Mouse (Mus musculus): ENCODE measurements around the gene Cnn2. TPM values are rescaled to one million over a fixed set of nuclear protein-coding genes. Genes with fewer than 3 reads are reported as not detected.

The Cnn2 gene
- polyA plus RNA-seq, 2 experiments from 2014 or later: 828 to 877 TPM

GRCm38 (mm10) chr10:80019471-80020131 lies 31.2 kb downstream of the Cnn2 start:
- ATAC-seq: no peak

- ATAC-seq: no peak
Observed at GRCm38 (mm10) chr10:80020191-80020590, 31.8 kb downstream of the Cnn2 start.

- no peak for ATAC-seq
Observed at GRCm38 (mm10) chr10:80020603-80021319, 32.4 kb downstream of the Cnn2 start.

GRCm38 (mm10) chr10:80021320-80021641 lies 32.9 kb downstream of the Cnn2 start:
- ATAC-seq: no peak

GRCm38 (mm10) chr10:80022164-80022563 lies 33.8 kb downstream of the Cnn2 start:
- no peak for ATAC-seq

- no peak for ATAC-seq
Observed at GRCm38 (mm10) chr10:80022806-80023205, 34.4 kb downstream of the Cnn2 start.

GRCm38 (mm10) chr10:80023758-80024157 lies 35.4 kb downstream of the Cnn2 start:
- peak; percentile 19 for ATAC-seq

- ATAC-seq: peak; percentile 91
Observed at GRCm38 (mm10) chr10:80024229-80025043, 36.1 kb downstream of the Cnn2 start.

GRCm38 (mm10) chr10:80025044-80025347 lies 36.6 kb downstream of the Cnn2 start:
- ATAC-seq: no peak

- no peak for ATAC-seq
Observed at GRCm38 (mm10) chr10:80025463-80025862, 37.1 kb downstream of the Cnn2 start.

- no peak for ATAC-seq
Observed at GRCm38 (mm10) chr10:80025889-80026288, 37.5 kb downstream of the Cnn2 start.

- ATAC-seq: no peak
Observed at GRCm38 (mm10) chr10:80027681-80028520, 39.5 kb downstream of the Cnn2 start.

GRCm38 (mm10) chr10:80028521-80028846 lies 40.1 kb downstream of the Cnn2 start:
- ATAC-seq: no peak

GRCm38 (mm10) chr10:80030191-80030590 lies 41.8 kb downstream of the Cnn2 start:
- no peak for ATAC-seq

GRCm38 (mm10) chr10:80030736-80031135 lies 42.4 kb downstream of the Cnn2 start:
- ATAC-seq: no peak

- peak; percentile 55 for ATAC-seq
Observed at GRCm38 (mm10) chr10:80032799-80033480, 44.6 kb downstream of the Cnn2 start.

GRCm38 (mm10) chr10:80033511-80034391 lies 45.4 kb downstream of the Cnn2 start:
- no peak for ATAC-seq

GRCm38 (mm10) chr10:80035148-80035547 lies 46.8 kb downstream of the Cnn2 start:
- ATAC-seq: no peak

GRCm38 (mm10) chr10:80035686-80036085 lies 47.3 kb downstream of the Cnn2 start:
- no peak for ATAC-seq

- ATAC-seq: no peak
Observed at GRCm38 (mm10) chr10:80036832-80037231, 48.4 kb downstream of the Cnn2 start.

- ATAC-seq: peak; percentile 92
Observed at GRCm38 (mm10) chr10:80039559-80039979, 51.2 kb downstream of the Cnn2 start, which contains the start of gene Polr2e. Polr2e (minus strand) TSS chr10:80039795.
